Mouse (Mus musculus) megakaryocyte, embryonic 14.5 days (primary cell): ENCODE results near the gene Foxf2. TPM values are rescaled to one million over a fixed set of nuclear protein-coding genes. Genes with fewer than 3 reads are reported as not detected.

Source experiments
- H3K27me3 ChIP-seq: replicated peaks from 2 replicates; pipeline ENCODE3; 2012; ENCODE audit warnings: inconsistent platforms
- H3K36me3 ChIP-seq: replicated peaks from 2 replicates; pipeline ENCODE3; 2012; ENCODE audit warnings: low read length, inconsistent platforms, mixed read lengths
- H3K4me1 ChIP-seq: 2 replicates; pipeline ENCODE4 v1.6.1; 2012; ENCODE audit warnings: inconsistent platforms
- H3K4me3 ChIP-seq: replicated peaks from 2 replicates; pipeline ENCODE3; 2012; ENCODE audit warnings: moderate library complexity, mild to moderate bottlenecking, inconsistent platforms
- H3K9me3 ChIP-seq: 2 replicates; pipeline ENCODE4 v1.6.1; 2012; ENCODE audit warnings: inconsistent platforms
- FLI1 ChIP-seq: IDR thresholded peaks from 2 replicates; pipeline ENCODE4 v1.6.1; 2012; ENCODE audit warnings: low read length, inconsistent platforms, mixed read lengths
- GATA1 ChIP-seq: IDR thresholded peaks from 3 replicates; pipeline ENCODE4 v1.6.1; 2012; ENCODE audit warnings: mixed read lengths, low read length, inconsistent platforms, borderline replicate concordance
- polyA plus RNA-seq: library from polyadenylated mRNA; stranded (reverse); fragments of >175 nt; gene quantifications from 2 replicates; pipeline ENCODE4 v1.2.3, GENCODE M21; 2012; ENCODE audit warnings: low replicate concordance; ENCODE audit not compliant: insufficient read depth

Foxf2 gene
- polyA plus RNA-seq, 1 experiment: not detected

GRCm38 (mm10) chr13:31633259-31633658 is 7.6 kb downstream of the Foxf2 start:
- Histone ChIP-seq H3K9me3 (0 out of 2 replicates have a peak, but pooled peaks cover 7% of the 10 kb centered on the region), H3K36me3 (no peaks in the 10 kb centered on the region), H3K27me3 (peaks cover 48% of the 10 kb centered on the region), H3K4me1 (peaks cover 17% of the 10 kb centered on the region), H3K4me3 (no peak overlapping the region)
- TF ChIP-seq FLI1: no peak
- no peak for TF ChIP-seq GATA1

- no peaks in the 10 kb centered on the region for H3K9me3 ChIP-seq
- no peak overlapping the region for H3K4me3 ChIP-seq
- H3K27me3 ChIP-seq: peaks cover 31% of the 10 kb centered on the region
- H3K36me3 ChIP-seq: no peaks in the 10 kb centered on the region
- TF ChIP-seq FLI1 (no peak), GATA1 (no peak)
- no peaks in the 10 kb centered on the region; the same call in 1 of the 2 replicates for H3K4me1 ChIP-seq
Observed at GRCm38 (mm10) chr13:31635546-31635945, 9.9 kb downstream of the Foxf2 start.

DNA sequence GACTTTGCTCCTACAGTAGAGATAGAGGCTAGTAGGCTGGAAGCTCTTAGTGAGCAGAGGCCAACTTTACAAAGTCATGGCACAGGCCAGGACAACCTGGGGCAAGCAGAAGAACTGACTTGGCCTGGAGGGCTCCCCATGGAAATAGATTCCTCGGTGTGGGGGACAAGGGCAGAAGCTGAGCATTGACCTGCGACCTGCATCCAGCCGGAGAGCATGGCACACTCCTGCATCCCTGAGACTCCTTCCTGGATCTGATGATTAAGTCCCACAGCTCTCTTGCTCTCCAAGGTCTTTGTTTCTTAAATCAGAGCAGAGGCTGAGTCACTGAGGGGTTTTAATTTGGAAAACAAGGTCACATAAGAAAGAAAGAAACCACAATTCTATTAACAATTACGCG is 15.9 kb downstream of the Foxf2 start:
- no peaks in the 10 kb centered on the region for H3K4me1 ChIP-seq
- peaks cover 22% of the 10 kb centered on the region for H3K27me3 ChIP-seq
- no peak for TF ChIP-seq FLI1
- no peak for TF ChIP-seq GATA1
- no peaks in the 10 kb centered on the region for H3K36me3 ChIP-seq
- peaks cover 9% of the 10 kb centered on the region for H3K9me3 ChIP-seq
- no peak overlapping the region for H3K4me3 ChIP-seq

- Histone ChIP-seq H3K4me1 (no peaks in the 10 kb centered on the region), H3K4me3 (no peak overlapping the region), H3K9me3 (no peaks in the 10 kb centered on the region), H3K36me3 (no peaks in the 10 kb centered on the region), H3K27me3 (no peaks in the 10 kb centered on the region)
- TF ChIP-seq FLI1 (no peak), GATA1 (no peak)
Observed at GRCm38 (mm10) chr13:31652131-31652745, 26.6 kb downstream of the Foxf2 start.

- Histone ChIP-seq H3K4me1 (no peaks in the 10 kb centered on the region), H3K36me3 (no peaks in the 10 kb centered on the region)
- TF ChIP-seq FLI1: no peak
- TF ChIP-seq GATA1: no peak
Observed at GRCm38 (mm10) chr13:31656249-31656648, 30.6 kb downstream of the Foxf2 start.

GRCm38 (mm10) chr13:31658212-31658611 is 32.6 kb downstream of the Foxf2 start:
- no peaks in the 10 kb centered on the region for H3K36me3 ChIP-seq
- H3K9me3 ChIP-seq: no peaks in the 10 kb centered on the region
- H3K27me3 ChIP-seq: peaks cover 6% of the 10 kb centered on the region
- no peak overlapping the region for H3K4me3 ChIP-seq
- TF ChIP-seq GATA1: no peak
- no peak for TF ChIP-seq FLI1
- H3K4me1 ChIP-seq: no peaks in the 10 kb centered on the region

More at GRCm38 (mm10) chr13:31656249-31656648, 30.6 kb downstream of the Foxf2 start:
- no peaks in the 10 kb centered on the region for H3K9me3 ChIP-seq
- H3K4me3 ChIP-seq: no peak overlapping the region
- peaks cover 6% of the 10 kb centered on the region for H3K27me3 ChIP-seq

GRCm38 (mm10) chr13:31658963-31659362 is 33.3 kb downstream of the Foxf2 start:
- TF ChIP-seq FLI1 (no peak), GATA1 (no peak)
- Histone ChIP-seq H3K4me3 (no peak overlapping the region), H3K36me3 (no peaks in the 10 kb centered on the region), H3K9me3 (no peaks in the 10 kb centered on the region), H3K4me1 (no peaks in the 10 kb centered on the region), H3K27me3 (peaks cover 6% of the 10 kb centered on the region)

DNA sequence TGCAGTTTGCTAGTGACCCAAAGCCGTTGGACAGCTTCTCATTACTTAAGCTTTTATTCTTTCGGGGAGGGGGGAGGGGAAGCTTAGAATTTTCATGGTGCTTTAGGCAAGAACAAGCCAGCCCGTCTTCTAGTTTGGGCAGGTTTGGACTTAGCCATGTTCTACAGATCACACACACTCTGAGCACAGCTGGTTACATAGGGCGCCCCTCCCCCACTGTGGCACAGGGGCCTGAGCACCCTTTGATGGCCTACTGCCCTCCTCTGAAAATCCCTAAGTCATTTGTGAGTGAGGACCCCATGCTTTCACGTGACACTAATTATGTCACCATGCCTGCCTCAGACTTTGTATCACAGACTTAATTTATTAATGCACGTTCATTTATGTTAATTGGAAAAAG is 35.6 kb downstream of the Foxf2 start:
- Histone ChIP-seq H3K4me3 (no peak overlapping the region), H3K4me1 (no peaks in the 10 kb centered on the region), H3K36me3 (no peaks in the 10 kb centered on the region), H3K27me3 (peaks cover 6% of the 10 kb centered on the region), H3K9me3 (no peaks in the 10 kb centered on the region)
- no peak for TF ChIP-seq FLI1
- no peak for TF ChIP-seq GATA1

DNA sequence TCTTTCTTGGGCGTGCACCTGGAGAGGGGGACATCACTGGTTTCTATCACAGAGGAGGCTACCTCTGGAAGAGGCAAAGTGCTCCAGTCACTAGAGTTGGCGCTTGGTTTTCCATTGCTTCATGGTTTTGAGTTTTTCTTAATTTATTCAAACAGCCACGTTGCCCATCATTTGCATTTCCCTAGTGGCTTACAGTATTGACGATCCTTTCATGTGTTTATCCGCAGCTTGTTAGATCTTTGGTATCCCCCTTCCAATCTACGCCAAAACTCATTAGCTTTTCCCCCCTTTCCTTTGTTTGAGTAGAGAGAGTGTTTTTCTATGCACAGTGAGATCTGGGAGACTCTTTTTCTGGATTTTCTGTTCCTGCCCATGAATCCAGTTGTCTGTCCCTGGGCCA is 39.8 kb downstream of the Foxf2 start:
- H3K27me3 ChIP-seq: no peaks in the 10 kb centered on the region
- H3K4me1 ChIP-seq: no peaks in the 10 kb centered on the region
- no peaks in the 10 kb centered on the region for H3K36me3 ChIP-seq
- no peaks in the 10 kb centered on the region; the same call in 1 of the 2 replicates for H3K9me3 ChIP-seq
- TF ChIP-seq GATA1 (no peak), FLI1 (no peak)
- no peak overlapping the region for H3K4me3 ChIP-seq

DNA sequence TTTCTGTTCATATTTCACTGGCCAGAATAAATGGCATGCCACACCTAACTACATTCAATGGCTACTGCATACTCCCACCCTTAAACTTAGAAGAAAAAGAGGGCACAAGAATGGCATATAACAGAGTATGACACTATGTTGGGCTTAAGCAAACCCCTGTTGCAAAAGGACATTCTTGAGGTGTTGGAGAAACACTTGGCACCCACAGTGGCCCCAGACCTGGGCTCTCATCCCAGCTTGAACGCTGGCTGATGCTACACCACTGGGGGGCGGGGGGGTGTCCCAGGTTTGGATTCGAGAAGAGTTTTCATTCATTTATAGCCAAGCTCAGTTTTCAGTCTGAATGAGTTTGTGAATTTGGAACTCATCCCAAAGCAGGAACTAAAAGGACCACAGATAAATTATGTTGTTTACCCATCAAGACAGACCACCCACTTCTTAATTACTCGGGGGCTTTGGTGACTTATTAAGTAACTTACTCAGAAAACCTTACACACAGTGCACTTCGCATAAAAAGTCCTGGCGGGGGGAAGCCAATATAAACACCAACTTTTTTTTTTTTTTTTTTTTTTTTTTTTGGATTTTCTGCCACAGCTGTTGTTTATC is 42.4 kb downstream of the Foxf2 start:
- Histone ChIP-seq H3K36me3 (no peaks in the 10 kb centered on the region), H3K9me3 (no peaks in the 10 kb centered on the region; the same call in 1 of the 2 replicates), H3K4me3 (no peak overlapping the region), H3K27me3 (no peaks in the 10 kb centered on the region), H3K4me1 (no peaks in the 10 kb centered on the region)
- no peak for TF ChIP-seq FLI1
- no peak for TF ChIP-seq GATA1
